In genomic region chr6:135260435-135260834, GRCm38 (mm10) we compare ENCODE assay signal across 1 mouse cellular context.
TF ChIP-seq lines count a peak whose summit lies in the region.

No protein-coding gene starts in this region.

TF ChIP-seq in MEL, 35 proteins besides CTCF, POLR2A, EP300 and RAD21 (continued from another document):
- TF ChIP-seq HCFC1 (IDR thresholded peaks at IDR 0.05; ENCODE audit: low read depth, low read length) (no peak), POLR2AphosphoS5 (IDR thresholded peaks at IDR 0.05; ENCODE audit: borderline replicate concordance, low read depth, low read length) (no peak), CHD2 (IDR thresholded peaks at IDR 0.05; ENCODE audit: low read length) (no peak), MAX (IDR thresholded peaks at IDR 0.05; ENCODE audit: low read length) (no peak), MAZ (IDR thresholded peaks at IDR 0.05; ENCODE audit: low read depth, low read length) (no peak)
